Mouse (Mus musculus) ovary, postnatal 10 days (tissue): Measurements from ENCODE around the gene Sesn2.
"Not testable (repeated sequence)": the region's sequence is repeated elsewhere in the genome, so short reads cannot be mapped to it uniquely, and the experiment has no call there.

Experiments used
- DNase-seq: peaks from one replicate; pipeline ENCODE4 v3.0.0; 2022; ENCODE audit warnings: low spot score

Sesn2 gene

GRCm38 (mm10) chr4:132510352-132510798 lies at the start of gene Sesn2:
Gene Sesn2 (minus strand): TSS chr4:132510501.
- DNase-seq = peak; percentile 87

- DNase-seq = not testable (repeated sequence)
Observed at GRCm38 (mm10) chr4:132555550-132555949, 45.2 kb upstream of the Sesn2 start.

- no peak for DNase-seq
Observed at GRCm38 (mm10) chr4:132554653-132555052, 44.4 kb upstream of the Sesn2 start.

GRCm38 (mm10) chr4:132554221-132554620 lies 43.9 kb upstream of the Sesn2 start:
- no peak for DNase-seq

GRCm38 (mm10) chr4:132545851-132546250 lies 35.5 kb upstream of the Sesn2 start:
- no peak for DNase-seq

- no peak for DNase-seq
Observed at GRCm38 (mm10) chr4:132542724-132543123, 32.4 kb upstream of the Sesn2 start.

GRCm38 (mm10) chr4:132541413-132541812 lies 31.1 kb upstream of the Sesn2 start:
- DNase-seq = no peak

GRCm38 (mm10) chr4:132539481-132539880 lies 29.2 kb upstream of the Sesn2 start:
- no peak for DNase-seq

GRCm38 (mm10) chr4:132535406-132536121 lies 25.3 kb upstream of the Sesn2 start, which contains the start of gene Dnajc8:
Gene Dnajc8 (plus strand): TSS chr4:132535550.
- DNase-seq = peak; percentile 91

GRCm38 (mm10) chr4:132532981-132533916 lies 22.9 kb upstream of the Sesn2 start, which contains the start of gene Atpif1:
Gene Atpif1 (minus strand): TSS chr4:132533659.
- peak; percentile 67 for DNase-seq

GRCm38 (mm10) chr4:132532496-132532895 lies 22.2 kb upstream of the Sesn2 start:
- DNase-seq = no peak

- DNase-seq = no peak
Observed at GRCm38 (mm10) chr4:132530033-132530804, 19.9 kb upstream of the Sesn2 start.

GRCm38 (mm10) chr4:132529344-132529743 lies 19.0 kb upstream of the Sesn2 start:
- DNase-seq = no peak

- no peak for DNase-seq
Observed at GRCm38 (mm10) chr4:132527917-132528522, 17.7 kb upstream of the Sesn2 start.

GRCm38 (mm10) chr4:132526678-132527077 lies 16.4 kb upstream of the Sesn2 start:
- no peak for DNase-seq

- DNase-seq = no peak
Observed at GRCm38 (mm10) chr4:132524808-132525207, 14.5 kb upstream of the Sesn2 start.

GRCm38 (mm10) chr4:132524321-132524741 lies 14.0 kb upstream of the Sesn2 start:
- no peak for DNase-seq

GRCm38 (mm10) chr4:132519188-132519587 lies 8.9 kb upstream of the Sesn2 start:
- no peak for DNase-seq

GRCm38 (mm10) chr4:132518066-132518465 lies 7.8 kb upstream of the Sesn2 start:
- no peak for DNase-seq

- peak; percentile 66 for DNase-seq
Observed at GRCm38 (mm10) chr4:132515369-132516155, 5.3 kb upstream of the Sesn2 start.
